Mouse (Mus musculus) c-Kit-positive CD71-positive TER-119-negative erythroid progenitor cells, embryonic 14.5 days (primary cell): ENCODE measurements around the gene Sox11.

Source experiments
- DNase-seq: peaks from one replicate; pipeline ENCODE4 v3.0.0-alpha.2; 2013; ENCODE audit warnings: low read depth

Gene Sox11

DNA sequence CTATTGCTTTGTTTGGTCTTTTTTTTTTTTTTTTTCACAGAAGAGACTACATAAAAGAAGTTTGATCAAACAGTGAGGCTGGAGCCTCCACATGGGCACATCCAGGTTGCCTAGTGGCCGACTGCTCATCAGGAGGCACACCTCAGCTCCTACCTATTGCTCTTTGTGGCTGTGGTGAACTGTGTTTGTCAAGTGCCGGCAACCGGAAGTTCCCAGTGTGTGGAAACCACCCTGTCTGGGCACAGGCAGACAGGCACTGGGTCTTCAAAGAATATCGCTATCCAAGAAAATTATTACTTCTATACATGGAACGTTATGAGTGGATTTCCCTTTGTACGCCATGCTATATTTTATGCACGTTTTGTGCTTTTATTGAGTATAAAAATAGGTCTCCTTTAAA, 6.0 kb downstream of the Sox11 start:
- DNase-seq = no peak

DNA sequence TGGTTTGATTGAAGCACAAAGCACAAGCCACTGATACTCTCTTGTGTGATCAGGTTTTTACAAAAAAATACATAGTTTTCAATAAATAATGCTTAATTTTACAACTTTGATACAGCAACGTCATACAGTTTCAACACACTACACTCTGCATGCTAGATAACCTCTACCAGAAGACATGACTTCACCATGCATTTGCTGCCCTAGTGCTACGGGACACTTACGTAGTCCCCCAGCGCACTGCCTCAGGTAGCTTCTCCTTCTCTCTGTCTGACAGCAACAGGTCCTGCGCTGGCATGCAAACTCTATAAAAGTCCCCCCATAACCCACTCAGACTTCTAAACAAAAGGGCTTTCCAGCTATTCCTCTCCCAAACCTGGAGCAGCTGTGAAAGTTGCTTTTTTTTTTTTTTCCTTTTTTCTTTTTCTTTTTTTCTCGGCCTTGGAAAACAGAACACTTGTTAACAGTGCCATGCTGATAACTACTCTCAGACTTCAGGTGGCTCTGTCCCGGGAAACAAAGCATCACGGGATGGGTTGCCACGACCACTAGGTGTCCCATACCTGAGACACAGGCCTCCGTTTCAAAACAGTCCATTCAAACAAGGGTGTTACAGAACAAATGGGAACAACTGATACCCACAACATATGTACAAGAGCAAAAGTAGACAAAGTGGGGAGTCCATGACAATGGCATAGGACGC, 6.9 kb downstream of the Sox11 start:
- DNase-seq = no peak

DNA sequence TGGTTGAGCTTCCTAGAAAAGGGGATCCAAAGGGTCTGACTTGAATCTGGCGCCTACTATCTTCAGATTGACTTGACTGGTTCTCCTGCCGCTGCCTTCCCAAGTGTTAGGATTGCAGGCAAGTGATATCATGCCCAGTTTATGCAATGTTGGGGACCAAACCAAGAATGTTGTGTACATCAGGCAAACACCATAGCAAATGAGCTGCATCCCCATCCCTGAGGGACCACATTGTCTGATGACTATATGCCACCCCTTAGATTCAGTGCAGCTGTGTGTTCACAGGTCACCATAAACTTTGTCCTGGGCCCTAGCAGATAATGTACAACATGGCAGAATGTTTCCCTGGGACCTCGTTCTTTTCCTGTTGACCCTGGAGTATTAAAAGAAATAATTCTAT, 8.8 kb downstream of the Sox11 start:
- no peak for DNase-seq

DNA sequence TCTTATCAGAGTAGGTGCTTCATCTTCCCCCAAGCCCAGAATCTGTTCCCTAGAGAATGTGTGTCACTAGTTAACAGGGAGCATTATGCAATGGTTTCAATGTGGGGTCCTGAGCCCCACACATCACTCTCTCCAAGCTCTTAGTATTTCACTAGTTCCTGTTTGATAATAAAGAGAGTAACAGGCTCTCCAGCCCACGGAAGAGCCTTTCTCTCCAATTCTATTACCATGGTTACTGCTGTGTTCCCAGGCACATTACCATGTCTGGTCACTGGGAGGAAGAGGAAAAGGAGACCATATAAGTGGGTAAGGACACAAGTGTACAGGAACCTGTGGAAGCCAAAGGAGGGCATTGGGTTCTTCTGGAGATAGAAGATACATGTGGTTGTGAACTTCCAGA, 19.0 kb downstream of the Sox11 start:
- no peak for DNase-seq

DNA sequence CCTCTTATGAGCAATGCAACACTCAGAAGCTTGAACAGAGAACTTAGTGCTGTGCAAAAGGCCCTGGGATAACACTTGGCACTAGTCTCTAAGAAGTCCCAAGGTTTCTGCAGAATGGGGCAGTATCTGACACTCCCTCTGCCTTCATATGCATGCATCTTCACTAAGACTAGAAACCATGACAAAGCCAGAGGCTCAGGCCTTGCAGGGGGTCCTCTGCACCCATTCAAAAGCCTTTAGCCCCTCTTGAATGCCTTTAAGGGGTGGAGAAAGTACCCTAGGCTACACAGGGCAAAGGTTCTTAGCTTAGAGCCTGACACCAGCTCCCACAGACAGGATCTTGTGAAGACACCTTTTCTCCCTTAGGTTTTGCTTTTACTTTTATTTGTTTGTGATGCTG, 21.7 kb downstream of the Sox11 start:
- DNase-seq = no peak

DNA sequence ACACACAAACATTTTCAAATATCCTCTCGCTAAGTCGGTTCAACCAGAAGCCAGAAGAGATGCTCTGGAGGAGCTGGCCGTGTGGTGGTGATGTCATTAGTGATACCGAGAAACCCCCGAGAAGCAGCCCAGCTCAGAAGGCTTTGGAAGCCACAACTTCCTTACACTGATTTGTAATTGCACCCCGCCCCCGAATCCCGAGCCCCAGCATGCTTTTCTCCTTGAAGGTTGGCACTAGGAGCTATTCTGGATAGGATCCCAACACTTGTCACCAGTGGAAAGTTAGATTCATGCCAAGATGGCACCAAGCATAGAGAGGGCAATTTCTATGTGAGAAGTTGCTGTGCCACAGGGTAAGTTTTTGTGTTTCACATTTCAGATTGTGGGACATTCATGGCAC, 29.4 kb downstream of the Sox11 start:
- no peak for DNase-seq

DNA sequence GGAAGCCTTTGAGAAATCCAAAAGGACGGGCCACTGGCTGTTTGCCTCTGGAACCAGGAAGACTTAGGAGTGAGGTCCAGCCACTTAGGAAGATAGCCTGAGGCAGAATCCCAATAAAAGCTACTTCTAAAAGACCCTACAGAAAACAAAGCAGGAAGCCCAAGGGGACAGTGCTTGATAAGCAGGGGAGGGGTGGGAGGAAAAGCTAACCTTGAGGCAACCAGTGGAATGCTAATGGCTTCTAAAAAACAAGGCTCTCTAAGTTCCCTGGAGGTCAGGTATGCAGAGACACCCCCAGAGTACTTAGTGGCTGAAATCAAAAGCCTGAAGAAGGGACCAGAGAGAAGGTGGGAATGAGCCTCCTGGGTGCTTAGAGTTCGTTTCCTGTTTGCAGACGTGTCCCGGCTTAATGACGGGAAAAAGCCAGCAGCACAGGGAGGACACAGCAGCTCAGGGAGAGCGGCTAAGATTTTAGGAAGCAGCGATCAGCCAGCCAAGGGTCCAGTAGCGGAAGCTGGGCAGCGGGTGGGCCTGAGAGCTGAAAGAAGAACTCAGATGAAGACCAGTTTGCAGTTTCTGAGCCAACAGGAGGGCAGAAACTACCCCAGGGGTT, 30.4 kb downstream of the Sox11 start:
- DNase-seq = no peak

DNA sequence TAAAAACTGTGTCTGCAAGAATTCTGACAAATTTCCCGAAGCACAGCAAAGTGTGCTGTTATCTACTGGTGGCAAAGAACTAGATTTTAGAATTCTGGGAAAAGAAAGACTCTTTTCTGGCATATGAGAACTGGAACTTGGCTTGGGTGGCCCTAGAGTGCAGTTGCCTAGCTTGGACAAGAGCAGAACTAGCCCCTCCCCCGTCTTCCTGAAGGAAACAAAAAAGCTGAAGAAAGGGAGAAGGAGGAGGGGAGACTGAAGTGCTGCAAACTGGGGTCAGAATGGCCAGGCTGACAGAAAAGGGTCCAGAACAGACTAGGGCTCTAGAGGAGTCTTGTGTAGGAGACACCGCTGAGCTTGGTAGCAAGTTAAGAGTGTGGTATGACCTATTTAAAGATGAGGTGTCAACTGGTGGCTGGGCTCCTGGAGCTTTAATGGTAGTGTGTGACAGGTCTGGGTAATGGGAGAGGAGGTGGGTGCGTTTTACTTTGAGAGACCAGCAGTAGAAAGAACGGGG, 31.0 kb downstream of the Sox11 start:
- DNase-seq = no peak

DNA sequence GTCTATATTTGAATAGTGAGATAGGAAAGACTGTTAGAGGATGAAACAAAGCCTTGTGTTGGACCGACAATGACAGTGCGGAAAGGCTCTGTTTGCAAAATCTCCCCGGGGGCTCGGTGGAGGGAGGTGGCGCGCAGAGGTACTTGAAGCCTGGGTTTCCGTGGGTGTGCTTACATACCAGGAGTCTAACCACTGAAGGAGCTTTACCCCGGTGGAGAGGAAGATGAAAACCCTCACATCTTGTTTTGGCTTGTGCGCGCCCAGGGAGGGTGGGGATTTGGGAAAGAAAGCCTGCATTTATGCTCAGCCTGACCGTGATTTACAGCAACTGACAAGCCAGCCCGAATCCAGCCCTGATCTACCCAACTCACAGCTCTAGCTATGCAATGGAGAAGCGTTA, 31.7 kb downstream of the Sox11 start:
- no peak for DNase-seq

DNA sequence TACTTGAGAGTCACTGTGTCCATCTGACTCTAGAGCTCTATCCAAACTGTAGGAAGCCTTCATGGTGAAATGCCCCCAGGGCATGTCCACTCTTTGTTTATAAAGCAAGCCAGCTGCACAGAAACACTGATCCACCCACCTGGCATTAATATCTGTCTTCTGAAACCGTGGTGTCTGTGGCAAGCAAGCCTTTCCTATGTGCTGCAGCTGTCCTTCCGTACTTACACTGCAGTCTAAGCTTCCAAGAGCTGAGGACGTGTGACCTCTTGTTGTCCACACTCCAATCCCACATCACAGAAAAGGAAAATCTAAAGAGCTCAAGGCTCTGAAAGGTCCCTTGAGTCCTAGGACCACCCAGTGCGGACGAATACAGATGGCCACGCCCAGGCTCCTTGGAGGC, 32.4 kb downstream of the Sox11 start:
- DNase-seq = no peak

DNA sequence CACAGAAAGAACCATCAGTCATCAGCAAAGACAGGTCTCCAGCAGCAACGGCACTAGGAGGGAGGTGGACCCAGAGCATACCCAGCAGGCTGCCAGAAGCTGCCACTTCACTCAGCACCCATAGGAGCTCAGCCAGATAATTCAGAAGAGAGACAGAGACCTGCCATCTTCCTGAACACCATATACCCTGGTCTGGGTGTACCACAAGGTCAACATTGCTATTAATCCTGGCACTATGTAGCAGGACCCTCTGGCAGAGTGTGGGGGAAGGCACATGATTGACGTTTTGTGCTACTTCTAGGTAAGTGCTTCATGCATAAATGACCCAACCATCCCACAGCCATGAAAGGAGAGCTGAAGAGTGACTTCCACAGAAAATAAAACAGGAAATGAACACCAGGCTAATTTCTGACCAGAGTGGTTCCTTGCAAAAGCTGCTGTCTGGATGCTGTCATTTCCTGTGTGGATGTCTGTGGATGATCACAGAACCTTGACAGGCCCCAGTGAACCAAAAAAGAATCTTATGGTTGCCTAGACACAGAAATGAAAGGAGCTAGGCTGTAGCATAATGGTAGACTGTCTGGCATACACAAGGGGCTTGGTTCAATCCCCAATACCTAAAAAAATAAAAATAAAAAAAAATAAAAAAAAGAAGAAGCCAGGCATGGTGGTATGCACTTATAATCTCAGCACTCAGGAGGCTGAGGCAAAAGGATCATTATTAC, 37.5 kb downstream of the Sox11 start:
- no peak for DNase-seq

DNA sequence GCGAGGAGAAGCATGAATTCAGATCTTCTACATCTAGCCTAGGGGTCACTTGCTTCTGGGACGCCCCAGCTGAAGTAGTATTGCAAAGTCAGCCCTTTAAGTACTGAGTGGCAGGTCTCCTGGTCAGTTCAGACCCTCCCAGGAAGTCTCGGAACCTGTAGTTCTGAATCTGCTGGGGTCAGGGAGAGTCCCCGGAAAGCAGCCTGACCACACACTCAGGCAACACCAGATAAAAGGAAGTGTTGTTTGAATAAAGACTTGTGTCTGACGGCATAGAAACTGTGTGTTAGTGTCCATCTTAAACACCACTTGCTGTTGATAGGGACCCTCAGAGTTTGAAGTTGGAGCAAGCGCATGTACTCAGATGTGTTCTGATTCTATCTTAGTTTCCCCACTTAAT, 39.2 kb downstream of the Sox11 start:
- no peak for DNase-seq

DNA sequence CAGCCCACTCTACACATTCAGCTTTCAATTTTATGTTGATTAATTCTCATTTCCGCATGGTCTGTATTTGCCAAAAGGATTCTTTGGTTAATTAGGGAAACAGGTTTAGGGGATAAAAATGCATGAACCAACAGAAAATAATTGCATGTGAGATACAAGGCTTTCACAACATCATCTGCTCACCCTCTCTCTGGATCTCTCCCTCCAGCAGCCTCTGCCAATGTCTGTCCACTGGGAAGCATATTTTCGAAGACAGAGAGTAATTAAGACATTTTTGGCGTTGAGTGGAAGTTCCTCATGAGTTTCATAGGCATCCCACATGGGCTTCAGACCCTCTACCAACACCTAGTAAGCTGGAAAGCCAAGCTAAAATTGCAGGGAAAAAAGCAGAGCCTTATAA, 43.7 kb downstream of the Sox11 start:
- DNase-seq = no peak

DNA sequence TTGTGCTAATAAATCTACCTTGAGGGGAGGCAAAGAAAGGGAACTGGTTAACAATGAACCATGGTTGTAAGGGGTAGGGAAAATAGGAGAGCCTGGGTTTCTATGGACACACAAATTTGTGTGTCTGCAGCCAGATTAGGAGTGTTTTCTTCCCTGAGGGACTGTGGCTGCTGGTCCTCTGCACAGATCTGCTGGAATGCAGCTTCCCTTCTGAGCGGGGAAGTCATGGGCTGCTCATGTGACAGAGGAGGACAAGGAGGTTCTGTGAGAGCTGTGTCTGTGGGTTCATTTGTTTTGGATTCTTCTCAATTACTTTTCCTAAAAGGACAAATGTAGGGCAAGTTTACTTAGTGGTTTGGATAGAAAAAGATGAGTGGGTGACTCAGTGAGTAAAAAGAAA, 48.2 kb downstream of the Sox11 start:
- no peak for DNase-seq

DNA sequence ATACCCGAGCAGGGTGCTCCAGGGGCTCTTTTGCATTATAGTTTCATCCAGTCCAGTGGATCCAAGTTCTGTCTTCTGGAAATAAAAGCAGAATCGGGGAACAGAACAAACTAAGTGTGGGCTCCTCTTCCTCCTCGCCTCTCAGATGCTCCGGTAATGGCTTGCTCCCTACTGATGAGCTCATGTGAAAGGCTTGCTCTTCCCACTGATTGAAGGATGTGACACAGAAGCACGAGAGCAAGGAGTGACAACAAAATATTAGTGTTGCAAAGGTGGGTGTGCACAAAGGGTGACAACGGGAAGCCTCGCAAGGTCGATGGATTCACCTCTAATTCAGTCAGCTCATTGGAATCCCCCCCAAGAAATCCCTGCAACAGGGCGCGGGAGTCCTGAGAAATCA, 48.6 kb downstream of the Sox11 start:
- DNase-seq = no peak

DNA sequence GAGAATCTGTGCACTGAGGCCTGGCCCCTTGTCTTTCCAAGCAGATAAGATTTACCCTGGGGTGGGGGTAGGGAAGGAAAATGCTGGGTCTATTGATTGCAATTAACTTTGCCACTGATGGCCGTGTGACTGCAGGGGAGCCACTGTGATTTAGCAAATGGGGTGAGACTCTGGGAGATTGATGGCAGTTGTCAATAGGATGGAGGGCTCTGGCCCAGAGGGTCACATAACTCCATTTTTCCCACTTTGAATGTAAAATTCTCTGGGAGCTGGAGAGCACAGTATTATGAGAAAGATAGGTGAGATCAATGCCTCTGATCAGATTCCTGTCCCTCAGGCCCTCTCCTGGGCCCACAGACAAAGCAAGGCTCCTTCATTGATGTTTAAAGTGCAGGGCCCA, 49.2 kb downstream of the Sox11 start:
- DNase-seq = no peak
